Mouse (Mus musculus) kidney, embryonic 15.5 days (tissue): ENCODE measurements at regions not wholly inside any gene's neighbourhood (a gene's known extent, or its start where the extent isn't known, plus 50 kb on each side); places are given as distances from the start of the nearest gene placed in this dataset.
A peak's percentile ranks its signal among the peaks of the same experiment; 100 is the strongest.

Experiments used
- ATAC-seq: fragments of 200-750 bp; cut with Nextera tagmentation; replicated peaks from 2 replicates; pipeline ENCODE4 v1.8.0; 2017; ENCODE audit warnings: moderate TSS enrichment; ENCODE audit not compliant: low FRiP score
- H3K27ac ChIP-seq: fragments of 300-500 bp; sonication (generic); 2 replicates; pipeline ENCODE4 v1.5.1; 2015; ENCODE audit warnings: mild to moderate bottlenecking, inconsistent platforms
- H3K27me3 ChIP-seq: fragments of 300-500 bp; sonication (generic); 2 replicates; pipeline ENCODE4 v1.6.1; 2015; ENCODE audit warnings: inconsistent platforms
- H3K36me3 ChIP-seq: fragments of 300-500 bp; sonication (generic); 2 replicates; pipeline ENCODE4 v1.6.1; 2015; ENCODE audit warnings: inconsistent platforms
- H3K4me1 ChIP-seq: fragments of 300-500 bp; sonication (generic); 2 replicates; pipeline ENCODE4 v1.6.1; 2015; ENCODE audit warnings: inconsistent platforms
- H3K4me2 ChIP-seq: fragments of 300-500 bp; sonication (generic); 2 replicates; pipeline ENCODE4 v1.6.1; 2015; ENCODE audit warnings: moderate library complexity, mild to moderate bottlenecking, inconsistent platforms
- H3K4me3 ChIP-seq: fragments of 300-500 bp; sonication (generic); replicated peaks from 2 replicates; pipeline ENCODE4 v1.5.1; 2015; ENCODE audit warnings: mild to moderate bottlenecking, inconsistent platforms
- H3K9ac ChIP-seq: fragments of 300-500 bp; sonication (generic); 2 replicates; pipeline ENCODE4 v1.6.1; 2015; ENCODE audit warnings: mild to moderate bottlenecking, inconsistent platforms
- H3K9me3 ChIP-seq: fragments of 300-500 bp; sonication (generic); replicated peaks from 2 replicates; pipeline ENCODE4 v1.6.1; 2016; ENCODE audit warnings: inconsistent platforms
- WGBS: fragments of 180-500 bp; shearing (Covaris S2); methylation state at CpG from one replicate; pipeline ENCODE4 v1.1.7; 2015; ENCODE audit warnings: mixed read lengths; 5-methylcytosine and 5-hydroxymethylcytosine counted together

- H3K9me3 ChIP-seq, result no peaks in the 10 kb centered on the region
- 59% methylated on average over 6 of the region's 6 CpGs for WGBS
- H3K4me2 ChIP-seq, result no peak overlapping the region
- no peaks in the 10 kb centered on the region for H3K36me3 ChIP-seq
- H3K4me3 ChIP-seq, result no peak overlapping the region
- H3K27me3 ChIP-seq, result peaks cover 4% of the 10 kb centered on the region; the same call in 1 of the 2 replicates
- no peak for ATAC-seq
- H3K4me1 ChIP-seq, result no peaks in the 10 kb centered on the region
- no peak overlapping the region for H3K27ac ChIP-seq
- H3K9ac ChIP-seq, result no peak overlapping the region
Measured at GRCm38 (mm10) chr15:88325108-88325507, 275.0 kb upstream of the Zdhhc25 start.

GRCm38 (mm10) chr15:88353206-88353605 lies 246.9 kb upstream of the Zdhhc25 start:
- WGBS, result 87% methylated on average over 2 of the region's 2 CpGs
- no peaks in the 10 kb centered on the region for H3K9me3 ChIP-seq
- H3K4me2 ChIP-seq, result no peak overlapping the region
- ATAC-seq, result no peak
- H3K36me3 ChIP-seq, result no peaks in the 10 kb centered on the region
- no peaks in the 10 kb centered on the region for H3K4me1 ChIP-seq
- no peak overlapping the region for H3K9ac ChIP-seq
- no peak overlapping the region for H3K27ac ChIP-seq
- H3K4me3 ChIP-seq, result no peak overlapping the region
- peaks cover 33% of the 10 kb centered on the region; the same call in 1 of the 2 replicates for H3K27me3 ChIP-seq

- WGBS, result 21% methylated on average over 12 of the region's 12 CpGs
- ATAC-seq, result peak; percentile 60
Measured at GRCm38 (mm10) chr15:88360375-88361035, 239.6 kb upstream of the Zdhhc25 start.

DNA sequence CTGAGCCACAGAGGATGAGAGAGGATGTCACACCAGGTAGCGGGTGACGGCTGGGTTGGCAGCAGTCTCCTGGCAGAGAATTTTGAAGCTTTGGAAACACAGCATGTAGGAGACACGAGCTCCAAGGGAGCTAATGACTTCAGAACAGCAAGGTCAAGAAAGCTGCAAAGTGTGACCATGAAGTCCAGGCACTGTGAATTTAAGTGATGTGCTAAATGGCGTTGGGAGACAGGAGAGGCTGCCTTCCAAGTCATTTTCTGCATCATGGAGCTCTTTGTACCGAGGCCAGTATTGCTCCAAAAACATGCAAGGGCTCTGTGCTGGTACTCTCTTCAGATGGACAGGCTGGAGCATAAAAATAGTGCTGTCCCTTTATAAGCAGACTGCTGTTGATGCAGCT lies 238.8 kb upstream of the Zdhhc25 start:
- no peaks in the 10 kb centered on the region for H3K36me3 ChIP-seq
- no peaks in the 10 kb centered on the region for H3K9me3 ChIP-seq
- peaks cover 11% of the 10 kb centered on the region; the same call in 1 of the 2 replicates for H3K4me1 ChIP-seq
- no peak overlapping the region for H3K4me3 ChIP-seq
- peaks cover 58% of the 10 kb centered on the region for H3K27me3 ChIP-seq
- ATAC-seq, result no peak
- no peak overlapping the region for H3K27ac ChIP-seq
- no peak overlapping the region for H3K9ac ChIP-seq
- H3K4me2 ChIP-seq, result no peak overlapping the region
- WGBS, result 54% methylated on average over 5 of the region's 5 CpGs

More at GRCm38 (mm10) chr15:88360375-88361035, 239.6 kb upstream of the Zdhhc25 start:
- H3K36me3 ChIP-seq, result no peaks in the 10 kb centered on the region
- no peak overlapping the region for H3K4me3 ChIP-seq
- H3K9ac ChIP-seq, result no peak overlapping the region
- H3K4me2 ChIP-seq, result peak overlapping the region; percentile 20; the same call in 1 of the 2 replicates
- peaks cover 50% of the 10 kb centered on the region for H3K27me3 ChIP-seq
- H3K27ac ChIP-seq, result no peak overlapping the region
- peaks cover 11% of the 10 kb centered on the region; the same call in 1 of the 2 replicates for H3K4me1 ChIP-seq
- no peaks in the 10 kb centered on the region for H3K9me3 ChIP-seq

DNA sequence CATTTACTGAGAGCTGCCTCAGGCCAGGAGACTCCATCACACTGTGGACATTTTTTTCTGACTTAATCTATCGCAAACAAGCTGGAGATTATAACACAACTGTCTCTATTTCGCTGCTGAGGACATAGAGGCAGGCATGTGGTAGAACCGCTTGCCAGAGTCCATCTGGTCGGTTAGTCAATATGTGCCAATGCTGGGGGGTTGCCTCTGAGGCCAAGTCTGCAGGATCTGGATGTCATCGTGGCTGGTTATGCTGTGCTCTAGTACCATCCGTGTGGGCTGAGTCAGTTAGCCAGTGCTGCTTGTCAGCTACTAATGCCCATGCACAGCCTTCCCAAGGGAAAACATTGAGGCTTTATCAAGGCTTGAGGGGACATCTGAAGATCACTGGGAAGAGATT lies 237.1 kb upstream of the Zdhhc25 start:
- no peak overlapping the region for H3K4me2 ChIP-seq
- no peak overlapping the region for H3K27ac ChIP-seq
- H3K27me3 ChIP-seq, result peaks cover 56% of the 10 kb centered on the region
- 72% methylated on average over 6 of the region's 6 CpGs for WGBS
- H3K9me3 ChIP-seq, result no peaks in the 10 kb centered on the region
- H3K4me1 ChIP-seq, result peaks cover 11% of the 10 kb centered on the region; the same call in 1 of the 2 replicates
- H3K9ac ChIP-seq, result no peak overlapping the region
- no peak overlapping the region for H3K4me3 ChIP-seq
- no peaks in the 10 kb centered on the region for H3K36me3 ChIP-seq
- ATAC-seq, result no peak

DNA sequence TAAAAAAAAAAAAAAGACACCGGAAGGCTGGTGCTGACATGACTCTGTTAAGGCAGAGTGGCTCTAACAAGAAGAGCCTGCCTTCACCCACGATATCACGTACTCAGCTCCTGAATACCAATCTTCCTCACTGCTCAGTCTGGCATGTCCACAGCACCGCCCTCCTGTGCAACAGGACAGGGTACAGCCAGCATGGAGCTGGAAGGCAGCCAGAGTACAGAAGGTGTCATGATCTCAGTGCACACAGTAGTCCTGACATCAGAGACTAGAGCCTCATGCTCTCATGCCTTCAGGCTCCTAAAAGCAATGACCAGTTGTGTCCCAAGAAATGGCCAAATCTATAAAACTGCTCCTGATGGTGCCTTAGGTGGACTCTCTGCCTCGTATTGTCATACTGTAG lies 229.7 kb upstream of the Zdhhc25 start:
- Histone ChIP-seq H3K36me3 (no peaks in the 10 kb centered on the region), H3K4me3 (no peak overlapping the region), H3K4me2 (no peak overlapping the region), H3K4me1 (no peaks in the 10 kb centered on the region), H3K9ac (no peak overlapping the region), H3K9me3 (no peaks in the 10 kb centered on the region), H3K27ac (no peak overlapping the region), H3K27me3 (peaks cover 33% of the 10 kb centered on the region)
- 77% methylated on average over 5 of the region's 5 CpGs for WGBS
- no peak for ATAC-seq

GRCm38 (mm10) chr15:88372039-88372438 lies 228.1 kb upstream of the Zdhhc25 start:
- 76% methylated on average over 8 of the region's 8 CpGs for WGBS
- H3K36me3 ChIP-seq, result no peaks in the 10 kb centered on the region
- H3K27ac ChIP-seq, result no peak overlapping the region
- H3K9me3 ChIP-seq, result no peaks in the 10 kb centered on the region
- H3K9ac ChIP-seq, result no peak overlapping the region
- H3K4me3 ChIP-seq, result no peak overlapping the region
- H3K27me3 ChIP-seq, result peaks cover 23% of the 10 kb centered on the region; the same call in 1 of the 2 replicates
- H3K4me2 ChIP-seq, result no peak overlapping the region
- no peak for ATAC-seq
- H3K4me1 ChIP-seq, result no peaks in the 10 kb centered on the region

DNA sequence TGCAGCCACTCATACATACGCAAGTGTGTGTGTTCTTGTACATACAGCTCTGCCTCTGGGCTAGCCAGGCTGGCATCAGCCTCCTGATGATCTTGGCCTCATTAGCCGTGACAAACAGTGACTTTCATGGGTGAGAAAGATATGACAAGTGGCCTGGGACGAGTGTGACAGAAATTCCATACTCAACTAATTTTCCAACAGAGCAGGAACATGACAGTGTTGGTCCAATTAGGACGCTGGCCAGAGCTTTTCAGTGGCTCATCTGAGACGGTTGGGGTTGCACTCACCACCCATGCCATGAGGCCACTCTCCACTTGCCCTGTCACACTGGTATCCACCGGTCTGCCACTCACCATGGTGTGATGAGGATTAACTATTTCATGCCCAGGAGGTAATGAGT lies 226.2 kb upstream of the Zdhhc25 start:
- Histone ChIP-seq H3K4me2 (no peak overlapping the region), H3K9ac (no peak overlapping the region), H3K27me3 (peaks cover 22% of the 10 kb centered on the region; the same call in 1 of the 2 replicates), H3K4me1 (no peaks in the 10 kb centered on the region), H3K27ac (no peak overlapping the region), H3K4me3 (no peak overlapping the region), H3K36me3 (no peaks in the 10 kb centered on the region), H3K9me3 (no peaks in the 10 kb centered on the region)
- 70% methylated on average over 6 of the region's 6 CpGs for WGBS
- ATAC-seq, result no peak

GRCm38 (mm10) chr15:88379342-88379741 lies 220.8 kb upstream of the Zdhhc25 start:
- WGBS, result 74% methylated on average over 7 of the region's 7 CpGs
- Histone ChIP-seq H3K4me3 (no peak overlapping the region), H3K9me3 (no peaks in the 10 kb centered on the region), H3K4me2 (no peak overlapping the region), H3K27me3 (peaks cover 34% of the 10 kb centered on the region), H3K9ac (no peak overlapping the region), H3K4me1 (no peaks in the 10 kb centered on the region), H3K36me3 (no peaks in the 10 kb centered on the region), H3K27ac (no peak overlapping the region)
- no peak for ATAC-seq

DNA sequence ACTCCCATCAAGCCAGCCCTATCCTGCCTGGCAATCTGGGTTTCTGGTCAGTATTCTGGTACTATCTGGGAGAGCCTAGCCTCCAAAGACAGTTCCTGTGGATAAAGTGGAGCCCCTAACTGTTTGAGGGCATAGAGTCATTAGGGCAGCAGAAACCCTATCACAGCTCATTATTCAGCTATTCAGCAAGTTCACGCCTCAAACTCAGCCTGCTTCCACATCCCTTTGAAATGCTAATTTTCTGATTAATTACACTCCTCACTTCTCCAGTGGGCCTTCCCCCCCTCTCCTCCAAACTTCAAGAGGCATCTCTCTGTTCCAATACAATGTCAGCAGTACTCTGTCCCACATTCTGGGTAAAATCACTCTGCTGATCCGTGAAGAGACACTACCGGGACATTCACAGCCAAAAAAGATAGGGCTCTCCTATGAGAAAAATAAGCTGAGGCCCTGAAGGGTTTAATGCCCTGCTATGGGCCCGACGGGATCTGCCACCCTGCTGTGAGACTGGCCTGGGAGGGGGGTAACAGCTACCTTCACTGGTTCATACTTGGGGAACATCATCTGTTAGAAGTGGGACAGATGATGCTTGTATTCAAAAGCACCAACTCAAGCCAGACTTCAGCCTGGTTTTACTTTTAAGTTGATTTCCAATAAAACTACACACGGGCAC lies 220.0 kb upstream of the Zdhhc25 start:
- Histone ChIP-seq H3K9me3 (no peaks in the 10 kb centered on the region), H3K9ac (no peak overlapping the region), H3K27ac (no peak overlapping the region), H3K36me3 (no peaks in the 10 kb centered on the region), H3K27me3 (peaks cover 34% of the 10 kb centered on the region), H3K4me3 (no peak overlapping the region), H3K4me2 (no peak overlapping the region), H3K4me1 (no peaks in the 10 kb centered on the region)
- no peak for ATAC-seq
- 18% methylated on average over 6 of the region's 6 CpGs for WGBS

GRCm38 (mm10) chr15:88381419-88381818 lies 218.7 kb upstream of the Zdhhc25 start:
- ATAC-seq, result no peak
- Histone ChIP-seq H3K4me1 (no peaks in the 10 kb centered on the region), H3K9me3 (no peaks in the 10 kb centered on the region), H3K4me2 (no peak overlapping the region), H3K4me3 (no peak overlapping the region), H3K27ac (no peak overlapping the region), H3K36me3 (no peaks in the 10 kb centered on the region), H3K27me3 (peaks cover 34% of the 10 kb centered on the region), H3K9ac (no peak overlapping the region)
- WGBS, result 30% methylated on average over 10 of the region's 10 CpGs

DNA sequence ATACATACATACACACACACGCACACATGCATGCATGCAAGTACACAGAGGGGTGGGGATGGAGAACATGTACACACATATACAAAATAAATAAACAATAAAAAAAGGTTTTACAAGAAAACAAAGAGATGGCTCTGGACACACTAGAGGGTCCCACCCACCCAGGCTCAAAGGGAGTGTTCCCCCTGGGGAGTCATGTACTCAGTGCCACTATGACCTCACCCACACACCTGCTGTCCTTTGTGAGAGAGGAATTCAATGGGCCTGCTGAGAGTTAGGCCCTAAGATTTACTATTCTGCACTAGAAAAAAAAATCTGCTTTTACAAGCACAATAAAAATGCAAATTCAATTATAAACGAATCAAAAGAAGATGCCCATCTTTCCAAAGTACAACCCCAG lies 214.2 kb upstream of the Zdhhc25 start:
- Histone ChIP-seq H3K27ac (no peak overlapping the region), H3K4me1 (no peaks in the 10 kb centered on the region), H3K9me3 (no peaks in the 10 kb centered on the region), H3K4me3 (no peak overlapping the region), H3K27me3 (peaks cover 14% of the 10 kb centered on the region), H3K4me2 (no peak overlapping the region), H3K9ac (no peak overlapping the region), H3K36me3 (no peaks in the 10 kb centered on the region)
- ATAC-seq, result no peak
- 82% methylated on average over 2 of the region's 2 CpGs for WGBS
